Mouse (Mus musculus): Measurements from ENCODE around the gene Zfp987.
"Not testable (repeated sequence)": the region's sequence is repeated elsewhere in the genome, so short reads cannot be mapped to it uniquely, and the experiment has no call there.

Zfp987 gene

GRCm38 (mm10) chr4:146096998-146097397, at the start of gene Zfp987:
Gene Zfp987 (plus strand): TSS chr4:146097298.
- DNase-seq (ENCODE audit: low read depth, low spot score), result not testable (repeated sequence)

DNA sequence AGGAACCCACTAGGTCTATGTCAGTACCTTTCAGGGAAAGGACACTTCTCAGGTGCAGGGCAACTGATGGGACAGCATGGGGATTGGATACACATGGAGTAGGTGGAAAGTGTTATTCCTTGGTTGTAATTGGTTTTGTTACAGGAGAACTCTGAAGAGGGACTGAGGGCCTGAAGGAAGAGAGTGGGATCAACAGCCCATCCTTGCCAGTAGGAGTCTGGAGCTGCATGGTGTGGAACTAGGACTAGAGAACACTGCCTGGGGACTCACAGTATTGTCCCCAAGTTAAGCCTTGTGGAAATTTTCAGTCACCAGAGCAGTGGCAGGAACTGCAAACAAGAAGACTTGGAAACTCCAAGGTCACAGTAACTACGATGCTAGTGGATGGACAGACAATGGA, 44.6 kb upstream of the Zfp987 start:
- not testable (repeated sequence) for DNase-seq (ENCODE audit: low read depth, low spot score)

DNA sequence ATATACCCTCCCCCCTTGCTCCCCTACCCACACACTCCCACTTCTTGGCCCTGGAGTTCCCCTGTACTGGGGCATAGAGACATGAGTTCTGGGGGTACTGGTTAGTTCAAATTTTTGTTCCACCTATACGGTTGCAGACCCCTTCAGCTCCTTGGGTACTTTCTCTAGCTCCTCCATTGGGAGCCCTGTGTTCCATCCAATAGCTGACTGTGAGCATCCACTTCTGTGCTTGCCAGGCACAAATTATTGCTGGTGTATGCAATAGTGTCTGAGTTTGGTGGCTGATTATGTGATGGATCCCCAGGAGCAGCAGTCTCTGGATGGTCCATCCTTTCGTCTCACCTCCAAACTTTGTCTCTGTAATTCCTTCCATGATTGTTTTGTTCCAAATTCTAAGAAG, 43.7 kb upstream of the Zfp987 start:
- not testable (repeated sequence) for DNase-seq (ENCODE audit: low read depth, low spot score)

DNA sequence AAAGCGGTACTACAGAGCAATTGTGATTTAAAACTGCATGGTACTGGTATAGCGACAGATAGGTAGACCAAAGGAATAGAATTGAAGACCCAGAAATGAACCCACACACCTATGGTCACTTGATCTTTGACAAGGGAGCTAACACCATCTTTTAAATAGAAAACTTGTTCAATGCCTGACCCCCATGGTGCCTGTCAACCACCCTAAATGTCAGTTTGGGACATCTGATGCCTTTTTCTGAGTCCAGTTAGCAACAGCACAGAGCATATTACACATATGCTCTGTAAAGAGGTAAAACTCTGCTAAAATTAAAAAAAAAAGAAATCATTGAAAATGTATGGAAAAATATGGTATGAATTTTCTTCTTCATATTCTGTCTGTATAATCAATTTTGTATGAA, 41.8 kb upstream of the Zfp987 start:
- no peak for DNase-seq (ENCODE audit: low read depth, low spot score)

- not testable (repeated sequence) for DNase-seq (ENCODE audit: low read depth, low spot score)
Observed at GRCm38 (mm10) chr4:146058646-146059045, 38.5 kb upstream of the Zfp987 start.

- not testable (repeated sequence) for DNase-seq (ENCODE audit: low read depth, low spot score)
Observed at GRCm38 (mm10) chr4:146059078-146059477, 38.0 kb upstream of the Zfp987 start.

DNA sequence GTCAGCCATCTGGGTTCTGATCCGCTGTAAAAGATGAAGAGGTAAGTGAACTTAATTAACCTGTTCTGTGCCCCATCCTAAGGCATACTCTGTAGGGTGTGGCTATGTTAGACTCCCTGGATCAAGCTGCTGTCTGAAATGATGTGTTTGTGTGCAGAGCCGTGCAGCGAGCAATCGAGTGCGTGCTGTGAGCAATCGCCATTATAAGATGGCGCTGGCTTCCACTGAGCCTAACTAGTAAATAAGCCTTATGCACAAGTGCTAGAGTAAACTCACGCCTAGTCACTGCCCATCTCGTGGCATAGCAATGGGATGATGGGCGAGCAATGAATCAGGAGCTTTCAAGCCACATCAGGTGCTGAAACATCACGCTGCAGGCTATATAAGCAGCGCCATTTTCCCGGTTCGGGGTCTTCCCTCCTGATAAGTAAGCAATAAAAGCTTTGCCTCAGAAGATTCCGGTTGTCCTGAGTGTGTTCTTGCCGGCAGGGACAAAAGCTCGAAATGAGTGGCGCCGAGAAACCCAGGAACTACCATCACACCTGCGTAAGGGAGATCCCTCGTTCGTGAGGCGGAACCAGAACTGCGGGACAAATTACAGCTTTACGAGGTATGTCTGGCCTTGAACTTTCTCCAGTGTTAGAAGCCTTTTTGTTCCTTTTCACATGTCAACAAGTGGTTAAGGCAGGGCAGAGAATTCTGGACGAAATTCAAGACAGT, 37.0 kb upstream of the Zfp987 start:
- not testable (repeated sequence) for DNase-seq (ENCODE audit: low read depth, low spot score)

- DNase-seq (ENCODE audit: low read depth, low spot score), result not testable (repeated sequence)
Observed at GRCm38 (mm10) chr4:146061082-146061481, 36.0 kb upstream of the Zfp987 start.

DNA sequence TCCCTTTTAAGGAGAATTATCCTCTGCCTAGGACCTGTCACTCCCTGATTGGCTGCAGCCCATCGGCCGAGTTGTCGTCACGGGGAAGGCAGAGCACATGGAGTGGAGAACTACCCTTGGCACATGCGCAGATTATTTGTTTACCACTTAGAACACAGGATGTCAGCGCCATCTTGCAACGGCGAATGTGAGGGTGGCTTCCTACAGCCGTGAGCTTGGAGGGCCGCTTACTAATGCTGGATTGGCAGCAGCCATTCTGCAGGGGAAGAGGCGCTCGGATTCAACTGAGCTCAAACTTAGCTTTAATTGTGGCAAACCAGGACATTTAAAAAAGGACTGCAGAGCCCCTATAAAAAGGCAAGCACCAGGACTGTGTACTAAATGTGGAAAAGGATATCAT, 35.1 kb upstream of the Zfp987 start:
- not testable (repeated sequence) for DNase-seq (ENCODE audit: low read depth, low spot score)

DNA sequence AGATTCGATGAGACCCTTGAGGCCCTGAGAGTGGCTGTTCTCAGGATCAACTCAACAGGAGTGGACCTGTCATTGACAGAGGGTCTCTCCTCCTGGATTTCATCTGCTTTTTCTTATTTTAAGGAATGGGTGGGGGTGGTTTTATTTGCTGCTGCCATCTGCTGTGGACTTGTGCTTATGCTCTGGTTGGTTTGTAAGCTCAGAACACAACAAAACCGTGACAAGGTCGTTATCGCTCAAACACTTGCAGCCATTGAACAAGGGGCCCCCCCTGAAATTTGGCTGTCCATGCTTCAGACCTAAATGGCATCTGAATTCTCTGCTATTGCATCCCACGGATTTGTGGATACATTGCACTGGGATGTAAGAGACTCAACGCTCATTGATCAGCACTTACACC, 34.1 kb upstream of the Zfp987 start:
- not testable (repeated sequence) for DNase-seq (ENCODE audit: low read depth, low spot score)

DNA sequence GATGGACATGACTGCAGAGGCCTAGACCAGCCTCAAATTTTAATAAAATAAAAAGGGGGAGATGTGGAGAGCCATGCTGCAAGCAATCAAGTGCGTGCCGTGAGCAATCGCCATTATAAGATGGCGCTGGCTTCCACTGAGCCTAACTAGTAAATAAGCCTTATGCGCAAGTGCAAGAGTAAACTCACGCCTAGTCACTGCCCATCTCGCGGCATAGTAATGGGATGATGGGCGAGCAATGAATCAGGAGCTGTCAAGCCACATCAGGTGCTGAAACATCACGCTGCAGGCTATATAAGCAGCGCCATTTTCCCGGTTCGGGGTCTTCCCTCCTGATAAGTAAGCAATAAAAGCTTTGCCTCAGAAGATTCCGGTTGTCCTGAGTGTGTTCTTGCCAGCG, 33.5 kb upstream of the Zfp987 start:
- not testable (repeated sequence) for DNase-seq (ENCODE audit: low read depth, low spot score)

- not testable (repeated sequence) for DNase-seq (ENCODE audit: low read depth, low spot score)
Observed at GRCm38 (mm10) chr4:146064807-146065206, 32.3 kb upstream of the Zfp987 start.

- DNase-seq (ENCODE audit: low read depth, low spot score), result not testable (repeated sequence)
Observed at GRCm38 (mm10) chr4:146066932-146067580, 30.0 kb upstream of the Zfp987 start.

DNA sequence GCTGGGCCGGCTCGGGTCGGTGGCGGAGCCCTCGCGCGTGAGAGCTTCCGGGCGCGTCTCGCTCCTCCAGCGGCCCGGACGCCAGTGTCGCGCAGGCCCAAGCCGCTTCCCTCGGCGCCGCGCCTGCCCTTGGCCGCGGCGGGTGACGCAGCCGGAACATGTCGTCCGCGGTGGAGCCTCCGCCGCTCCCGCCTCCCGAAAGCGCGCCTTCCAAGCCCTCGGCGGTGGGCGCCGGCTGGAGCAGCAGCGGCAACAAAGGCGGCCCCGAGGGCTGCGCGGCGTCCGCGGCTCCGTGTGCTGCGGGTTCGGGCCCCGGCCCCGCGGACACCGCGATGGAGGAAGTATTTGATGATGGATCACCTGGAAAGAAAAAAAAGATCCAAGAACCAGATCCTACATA, 29.5 kb upstream of the Zfp987 start:
- not testable (repeated sequence) for DNase-seq (ENCODE audit: low read depth, low spot score)

- not testable (repeated sequence) for DNase-seq (ENCODE audit: low read depth, low spot score)
Observed at GRCm38 (mm10) chr4:146073264-146073663, 23.8 kb upstream of the Zfp987 start.

DNA sequence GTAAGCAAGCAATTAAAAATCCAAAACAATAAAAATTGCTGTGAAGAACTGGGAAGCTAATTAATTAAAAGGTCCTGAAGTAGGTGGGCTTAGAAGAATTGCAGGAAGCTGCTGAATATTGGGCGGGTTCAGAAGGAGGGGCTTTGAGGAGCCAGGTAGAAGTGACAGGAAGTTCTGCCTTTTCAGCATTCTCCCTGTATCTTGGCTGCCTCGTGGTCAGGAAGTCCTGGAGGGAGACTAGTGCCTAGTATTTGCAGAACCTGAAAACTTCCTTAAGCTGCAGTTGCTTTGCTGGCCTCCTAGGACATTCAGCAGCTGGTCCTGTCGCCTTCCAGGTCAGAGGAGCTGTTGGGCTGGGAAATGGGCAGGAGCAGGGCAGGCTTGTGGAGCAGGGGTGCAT, 4.3 kb downstream of the Zfp987 start:
- not testable (repeated sequence) for DNase-seq (ENCODE audit: low read depth, low spot score)

- not testable (repeated sequence) for DNase-seq (ENCODE audit: low read depth, low spot score)
Observed at GRCm38 (mm10) chr4:146156524-146156923, 59.4 kb downstream of the Zfp987 start, which contains the start of gene Zfp600. Gene Zfp600 (plus strand): TSS chr4:146156824.

DNA sequence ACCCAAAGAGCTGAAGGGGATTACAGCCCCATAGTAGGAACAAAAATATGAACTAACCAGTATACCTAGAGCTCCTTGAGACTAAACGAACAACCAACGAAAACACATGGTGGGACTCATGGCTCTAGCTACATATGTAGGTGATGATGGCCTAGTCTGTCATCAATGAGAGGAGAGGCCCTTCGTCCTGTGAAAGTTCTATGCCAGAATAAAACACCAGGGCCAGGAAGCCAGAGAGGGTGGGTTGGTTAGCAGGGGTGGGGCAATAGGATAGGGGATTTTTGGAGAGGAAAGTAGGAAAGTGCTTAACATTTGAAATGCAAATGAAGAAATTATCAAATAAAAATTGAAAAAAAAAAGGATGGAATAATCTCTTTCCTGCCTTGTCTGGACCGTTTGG, 65.8 kb downstream of the Zfp987 start:
- not testable (repeated sequence) for DNase-seq (ENCODE audit: low read depth, low spot score)

- not testable (repeated sequence) for DNase-seq (ENCODE audit: low read depth, low spot score)
Observed at GRCm38 (mm10) chr4:146167202-146167832, 70.2 kb downstream of the Zfp987 start.

DNA sequence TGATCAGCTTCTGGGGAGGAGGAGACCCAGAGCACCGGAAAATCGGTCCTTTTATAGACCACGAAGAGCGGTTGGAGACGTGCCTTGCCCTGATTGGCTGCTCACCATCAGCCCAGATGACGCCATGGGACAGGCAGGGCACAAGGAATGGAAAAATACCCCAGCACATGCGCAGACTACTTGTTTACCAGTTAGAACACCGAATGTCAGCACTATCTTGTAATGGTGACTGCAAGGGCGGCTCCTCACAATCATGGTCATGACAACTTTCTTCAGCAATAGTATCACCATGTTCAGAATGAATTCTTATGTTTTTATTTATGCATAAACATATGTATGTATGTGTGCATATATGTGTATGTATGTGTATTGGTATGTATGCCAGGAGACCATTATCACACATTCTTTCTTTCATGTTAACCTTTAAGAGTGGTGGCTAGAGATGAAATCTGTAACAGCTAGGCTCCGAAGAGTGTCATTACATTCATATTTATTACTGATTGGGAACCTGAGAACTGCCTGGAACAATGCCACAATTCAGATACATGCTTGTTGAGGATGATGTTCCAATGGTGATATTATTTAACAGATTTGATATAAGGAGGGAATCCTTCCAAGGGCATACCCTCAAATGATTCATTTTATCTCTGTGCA, 70.9 kb downstream of the Zfp987 start:
- DNase-seq (ENCODE audit: low read depth, low spot score), result not testable (repeated sequence)

GRCm38 (mm10) chr4:146168730-146169215, 71.7 kb downstream of the Zfp987 start:
- DNase-seq (ENCODE audit: low read depth, low spot score), result not testable (repeated sequence)
